Mouse (Mus musculus) olfactory bulb, adult 2 months (tissue): ENCODE results near the gene Fcna. TPM values are rescaled to one million over a fixed set of nuclear protein-coding genes. Genes with fewer than 3 reads are reported as not detected.

Experiments used
- H3K27ac ChIP-seq: fragments of 200-500 bp; 2 replicates; pipeline ENCODE4 v1.5.1; 2012; ENCODE audit warnings: low read depth, low read length; ENCODE audit not compliant: insufficient read depth
- H3K4me1 ChIP-seq: fragments of 200-500 bp; 2 replicates; pipeline ENCODE4 v1.6.1; 2012; ENCODE audit warnings: low read length; ENCODE audit not compliant: control insufficient read depth, insufficient read depth
- H3K4me3 ChIP-seq: fragments of 200-500 bp; 2 replicates; pipeline ENCODE4 v1.5.1; 2012; ENCODE audit warnings: mild to moderate bottlenecking, low read depth, low read length, moderate library complexity; ENCODE audit not compliant: insufficient read depth
- CTCF ChIP-seq: fragments of 200-500 bp; IDR thresholded peaks from 2 replicates; pipeline ENCODE4 v1.5.1; 2012; ENCODE audit warnings: low read depth, mild to moderate bottlenecking, low read length, moderate library complexity; ENCODE audit not compliant: insufficient read depth
- POLR2A ChIP-seq: fragments of 200-500 bp; IDR thresholded peaks from 2 replicates; pipeline ENCODE4 v1.6.1; 2012; ENCODE audit warnings: mild to moderate bottlenecking, low read depth, low read length, moderate library complexity; ENCODE audit not compliant: insufficient read depth
- WGBS: fragments of 180-500 bp; shearing (Covaris S2); methylation state at CpG from one replicate; pipeline ENCODE4 v1.1.7; 2018; 5-methylcytosine and 5-hydroxymethylcytosine counted together
- polyA plus RNA-seq: library from polyadenylated mRNA; stranded (reverse); fragments of >200 nt; gene quantifications from 2 replicates; pipeline ENCODE4 v1.2.4, GENCODE M21; 2012; ENCODE audit warnings: low replicate concordance; ENCODE audit not compliant: missing spikeins, insufficient read depth, insufficient read length

Gene Fcna
- polyA plus RNA-seq, 1 experiment: not detected

GRCm38 (mm10) chr2:25596765-25597510, 30.9 kb downstream of the Fcna start:
- 97% methylated on average over 5 of the region's 5 CpGs for WGBS
- H3K4me1 ChIP-seq: no peaks in the 10 kb centered on the region
- H3K27ac ChIP-seq: no peak overlapping the region
- H3K4me3 ChIP-seq: no peak overlapping the region
- TF ChIP-seq POLR2A (no peak), CTCF (no peak)

- TF ChIP-seq CTCF (no peak), POLR2A (no peak)
- 78% methylated on average over 2 of the region's 2 CpGs for WGBS
- Histone ChIP-seq H3K4me3 (no peak overlapping the region), H3K4me1 (no peaks in the 10 kb centered on the region), H3K27ac (no peak overlapping the region)
Observed at GRCm38 (mm10) chr2:25591863-25592262, 36.0 kb downstream of the Fcna start.

GRCm38 (mm10) chr2:25588227-25588907, 39.5 kb downstream of the Fcna start:
- TF ChIP-seq POLR2A: no peak
- no peak for TF ChIP-seq CTCF
- Histone ChIP-seq H3K4me3 (no peak overlapping the region), H3K27ac (no peak overlapping the region), H3K4me1 (peaks cover 10% of the 10 kb centered on the region)
- WGBS: 93% methylated on average over 8 of the region's 8 CpGs

DNA sequence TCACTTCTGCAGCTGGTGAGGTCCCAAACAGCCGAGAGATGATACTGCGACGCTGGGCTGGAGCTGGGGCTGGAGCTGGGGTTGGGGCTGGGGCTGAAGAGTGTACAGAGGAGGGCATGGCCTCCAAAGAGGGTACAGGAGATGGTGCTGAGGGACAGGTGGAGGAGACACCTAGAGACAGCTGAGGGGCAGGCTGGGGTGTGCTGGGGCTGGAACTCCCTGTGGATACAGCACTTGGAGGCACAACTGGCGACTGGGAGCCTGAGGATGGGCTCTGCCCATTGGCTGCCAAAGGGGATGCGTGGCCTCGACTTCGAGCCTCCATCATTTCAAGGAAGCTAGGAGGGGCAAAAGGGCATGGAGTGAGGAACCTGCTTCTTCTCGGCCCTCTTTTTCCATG, 40.5 kb downstream of the Fcna start:
- no peak for TF ChIP-seq POLR2A
- TF ChIP-seq CTCF: no peak
- Histone ChIP-seq H3K27ac (no peak overlapping the region), H3K4me1 (peaks cover 21% of the 10 kb centered on the region), H3K4me3 (no peak overlapping the region)
- 92% methylated on average over 8 of the region's 8 CpGs for WGBS

DNA sequence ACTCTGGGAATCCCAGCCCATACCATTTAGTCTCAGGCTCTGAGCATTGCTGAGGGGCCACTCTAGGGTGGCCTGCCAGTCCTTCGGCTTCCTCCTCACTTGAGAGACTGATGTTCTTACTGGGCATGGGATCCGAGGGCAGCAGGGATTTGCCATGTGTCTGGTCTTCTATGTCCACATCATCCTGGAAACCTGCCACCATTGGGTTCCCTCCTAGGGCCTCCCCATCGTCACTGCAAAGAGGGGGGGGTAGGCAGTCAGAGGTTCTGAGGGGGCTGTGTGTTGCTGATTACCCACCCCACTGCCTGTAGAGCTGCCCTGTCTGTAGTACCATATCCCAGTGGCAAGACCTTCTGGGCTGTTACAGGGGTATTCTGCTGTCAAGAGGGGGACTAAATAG, 42.2 kb downstream of the Fcna start:
- 62% methylated on average over 3 of the region's 3 CpGs for WGBS
- H3K4me1 ChIP-seq: peaks cover 28% of the 10 kb centered on the region
- no peak overlapping the region for H3K4me3 ChIP-seq
- no peak overlapping the region for H3K27ac ChIP-seq
- TF ChIP-seq CTCF (no peak), POLR2A (no peak)

DNA sequence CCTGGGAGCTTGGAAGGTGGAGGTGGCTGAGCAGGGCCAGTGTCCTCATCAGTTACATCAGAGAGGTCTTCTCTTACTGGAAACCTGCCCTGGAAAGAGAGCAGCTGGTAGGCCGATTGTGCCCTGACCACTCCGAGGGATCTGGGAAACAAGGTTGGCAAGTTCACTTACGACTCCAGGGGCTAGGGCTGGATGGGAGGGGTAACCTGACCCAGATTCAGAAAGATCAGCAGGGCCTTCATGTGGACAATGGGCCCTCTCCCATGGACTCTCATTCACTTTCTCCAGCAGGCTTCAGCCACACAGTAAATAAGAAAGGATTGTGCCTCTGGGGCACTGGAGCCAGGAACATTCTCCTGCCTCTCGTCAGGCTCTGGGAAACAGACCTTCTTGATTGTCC, 43.0 kb downstream of the Fcna start:
- TF ChIP-seq POLR2A: no peak
- TF ChIP-seq CTCF: no peak
- H3K4me3 ChIP-seq: no peak overlapping the region
- 44% methylated on average over 4 of the region's 4 CpGs for WGBS
- 0 out of 2 replicates have a peak overlapping the region, but pooled peaks have one; percentile 22 for H3K27ac ChIP-seq
- H3K4me1 ChIP-seq: peaks cover 33% of the 10 kb centered on the region

DNA sequence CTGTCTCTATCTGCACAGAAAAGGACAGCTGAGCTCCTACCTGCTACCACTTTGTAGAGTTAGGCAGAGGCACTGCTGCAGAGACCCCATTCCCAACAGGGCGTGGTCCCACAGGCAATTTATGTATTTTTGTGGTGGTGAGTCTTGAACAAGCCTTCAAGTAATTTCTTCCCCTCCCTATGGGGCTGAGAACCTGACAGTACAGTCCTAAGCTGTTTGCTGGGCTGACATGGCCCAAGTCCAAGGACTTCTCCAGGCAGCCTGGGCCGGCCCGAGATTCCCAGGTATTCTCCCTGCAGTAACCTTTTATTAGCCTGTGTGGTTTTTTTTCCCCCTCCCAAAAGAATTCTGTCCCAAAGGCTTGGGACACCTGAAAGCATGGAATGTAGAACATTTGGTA, 43.7 kb downstream of the Fcna start:
- 84% methylated on average over 3 of the region's 3 CpGs for WGBS
- no peak overlapping the region for H3K4me3 ChIP-seq
- H3K27ac ChIP-seq: peak overlapping the region; percentile 72
- TF ChIP-seq POLR2A (no peak), CTCF (no peak)
- peaks cover 40% of the 10 kb centered on the region for H3K4me1 ChIP-seq

GRCm38 (mm10) chr2:25583571-25583970, 44.3 kb downstream of the Fcna start:
- TF ChIP-seq CTCF: no peak
- no peak for TF ChIP-seq POLR2A
- Histone ChIP-seq H3K4me3 (no peak overlapping the region), H3K4me1 (peaks cover 42% of the 10 kb centered on the region), H3K27ac (peak overlapping the region; percentile 72)
- 38% methylated on average over 4 of the region's 4 CpGs for WGBS

DNA sequence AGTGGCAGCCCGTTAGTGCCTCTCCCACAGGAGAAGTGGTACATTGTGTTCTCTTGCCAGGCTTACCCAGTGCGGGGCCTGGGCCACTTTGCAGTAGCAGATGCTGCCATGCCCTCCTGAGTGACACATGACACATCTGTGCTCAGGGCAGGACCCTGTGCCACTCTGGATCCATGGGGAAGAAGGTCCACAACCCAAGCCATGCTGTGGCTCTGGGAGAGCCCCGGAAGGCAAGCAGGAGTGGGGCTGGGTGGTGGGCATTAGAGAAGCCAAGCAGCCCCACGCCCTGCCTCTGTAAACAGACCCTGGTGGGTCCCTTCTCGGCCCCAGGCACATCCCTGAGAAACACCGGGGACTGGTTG, 44.7 kb downstream of the Fcna start:
- H3K4me1 ChIP-seq: peaks cover 47% of the 10 kb centered on the region

More for the DNA sequence above, 44.7 kb downstream of the Fcna start:
- Histone ChIP-seq H3K27ac (peak overlapping the region; percentile 72), H3K4me3 (no peak overlapping the region)
- no peak for TF ChIP-seq CTCF
- no peak for TF ChIP-seq POLR2A
- 65% methylated on average over 6 of the region's 6 CpGs for WGBS
